Mouse (Mus musculus) brain, embryonic 18.5 days (tissue): ENCODE data around the gene Klf2.

ENCODE experiments used
- DNase-seq: peaks from one replicate; pipeline ENCODE4 v3.0.0-alpha.2; 2012; ENCODE audit warnings: low read depth, low spot score

The Klf2 gene

GRCm38 (mm10) chr8:72333429-72334143 lies 14.8 kb downstream of the Klf2 start:
- DNase-seq: no peak

- no peak for DNase-seq
These were observed 15.4 kb downstream of the Klf2 start for GRCm38 (mm10) chr8:72334144-72334641.

GRCm38 (mm10) chr8:72336273-72336672 lies 17.4 kb downstream of the Klf2 start:
- DNase-seq: no peak

GRCm38 (mm10) chr8:72337034-72337433 lies 18.2 kb downstream of the Klf2 start:
- DNase-seq: no peak

DNA sequence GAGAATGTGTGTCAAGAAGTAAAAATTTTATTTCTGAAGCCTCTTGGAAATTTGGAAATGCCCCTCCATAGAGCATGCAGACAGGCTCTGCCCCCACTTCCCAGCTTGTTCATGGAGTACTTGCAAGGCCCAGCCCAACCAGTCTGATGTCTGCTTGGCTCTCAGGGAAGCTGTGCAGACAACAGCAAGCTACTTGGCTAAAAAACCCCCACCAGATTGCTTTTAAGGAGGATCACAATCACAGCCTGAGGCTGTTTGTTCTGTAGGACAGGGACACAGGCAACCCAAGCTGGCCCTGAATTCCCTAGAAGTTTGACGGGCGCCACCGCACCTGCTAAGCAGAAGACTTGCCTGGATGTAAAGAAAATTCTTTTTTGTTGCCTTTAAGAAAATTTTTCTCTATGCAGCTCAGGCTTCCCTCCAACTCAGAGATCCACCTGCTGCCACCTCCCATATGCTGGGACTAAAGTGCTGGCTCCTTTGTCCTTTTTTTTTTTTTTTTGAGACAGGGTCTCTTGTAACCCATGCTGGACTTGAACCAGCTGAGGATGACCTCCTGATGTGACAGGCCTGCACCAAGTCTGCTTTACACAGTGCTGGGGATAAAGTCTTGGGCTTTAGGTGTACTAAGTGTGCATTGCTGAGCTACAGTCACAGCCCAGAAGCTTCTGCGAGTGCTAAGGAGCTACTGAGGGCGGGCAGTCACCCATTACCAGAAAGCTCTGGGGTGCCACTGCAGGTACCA lies 23.9 kb downstream of the Klf2 start:
- DNase-seq: no peak

DNA sequence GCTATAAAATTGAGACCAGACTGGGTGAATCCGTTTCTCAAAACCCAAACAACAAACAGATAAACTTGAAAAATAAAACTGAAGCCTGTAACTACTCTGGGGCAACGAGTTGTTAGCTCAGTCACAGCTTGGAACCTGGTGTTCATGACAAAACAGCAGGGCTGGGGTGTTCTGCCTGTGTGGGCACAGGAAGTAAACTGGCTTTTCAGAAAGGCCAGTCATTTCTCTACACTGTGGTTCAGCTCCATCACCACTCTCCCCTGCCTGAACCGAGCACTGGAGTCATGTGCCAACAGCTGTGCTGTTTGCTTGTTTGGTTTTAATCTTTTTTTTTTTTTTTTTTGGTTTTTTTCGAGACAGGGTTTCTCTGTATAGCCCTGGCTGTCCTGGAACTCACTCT lies 24.9 kb downstream of the Klf2 start:
- DNase-seq: no peak

GRCm38 (mm10) chr8:72347553-72347952 lies 28.7 kb downstream of the Klf2 start:
- DNase-seq: no peak

- DNase-seq: no peak
These were observed 29.3 kb downstream of the Klf2 start for GRCm38 (mm10) chr8:72348114-72348513.

DNA sequence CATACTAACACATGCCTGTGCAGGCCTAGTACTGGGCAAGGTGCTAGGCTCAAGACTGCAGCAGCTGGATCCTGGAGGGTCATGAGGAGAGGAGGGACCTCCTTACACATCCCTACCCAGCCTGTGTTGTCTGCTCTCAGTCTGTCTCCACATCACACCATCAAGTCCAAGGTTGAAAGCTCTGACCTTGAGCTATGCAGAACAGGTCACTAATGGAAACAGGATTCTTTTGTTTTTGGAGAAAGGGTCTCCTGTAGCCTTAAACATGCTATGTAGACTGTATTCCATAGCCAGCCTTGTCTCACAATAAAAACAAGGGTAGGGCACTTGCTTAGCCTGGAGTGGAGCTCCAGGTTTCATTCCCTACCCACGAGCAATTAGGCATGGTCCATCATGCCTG lies 30.1 kb downstream of the Klf2 start:
- no peak for DNase-seq

DNA sequence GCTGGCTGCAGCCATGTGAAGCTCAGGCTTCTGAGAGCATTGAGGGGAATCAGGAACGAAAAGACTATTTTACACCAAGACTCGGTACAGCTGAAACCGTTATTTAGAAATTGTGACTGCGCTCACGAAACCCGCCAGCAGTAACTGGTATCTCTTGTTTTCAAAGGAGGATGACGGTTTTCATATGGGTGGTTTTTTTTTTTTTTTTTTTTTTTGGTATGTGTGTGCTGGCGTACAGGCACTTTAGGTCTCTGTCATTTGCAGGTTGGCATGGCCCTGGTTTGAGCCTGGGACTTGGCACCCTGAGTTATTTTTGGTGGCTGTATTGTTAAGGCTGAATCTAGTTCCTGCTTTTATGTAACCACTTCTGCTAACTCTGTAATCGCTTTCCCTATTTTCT lies 31.0 kb downstream of the Klf2 start:
- no peak for DNase-seq

DNA sequence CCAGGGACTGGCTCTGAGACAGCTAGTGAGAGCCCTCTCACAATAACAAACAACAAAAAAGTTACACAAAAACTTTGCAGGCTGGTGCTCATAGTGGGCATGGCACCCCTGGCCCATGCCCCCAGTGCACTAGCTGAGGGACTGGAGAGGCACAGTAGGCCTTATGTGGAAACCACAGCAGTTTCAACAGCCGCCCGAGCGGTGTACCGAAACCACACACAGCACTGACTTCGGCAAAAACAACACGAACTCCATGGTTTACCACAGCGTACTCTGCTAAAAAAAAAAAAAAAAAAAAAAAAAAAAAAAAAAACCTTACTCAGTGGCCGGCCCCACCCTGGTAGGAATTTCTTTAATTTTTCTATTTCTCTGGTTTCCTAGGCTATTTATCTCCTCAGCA lies 31.9 kb downstream of the Klf2 start:
- no peak for DNase-seq

DNA sequence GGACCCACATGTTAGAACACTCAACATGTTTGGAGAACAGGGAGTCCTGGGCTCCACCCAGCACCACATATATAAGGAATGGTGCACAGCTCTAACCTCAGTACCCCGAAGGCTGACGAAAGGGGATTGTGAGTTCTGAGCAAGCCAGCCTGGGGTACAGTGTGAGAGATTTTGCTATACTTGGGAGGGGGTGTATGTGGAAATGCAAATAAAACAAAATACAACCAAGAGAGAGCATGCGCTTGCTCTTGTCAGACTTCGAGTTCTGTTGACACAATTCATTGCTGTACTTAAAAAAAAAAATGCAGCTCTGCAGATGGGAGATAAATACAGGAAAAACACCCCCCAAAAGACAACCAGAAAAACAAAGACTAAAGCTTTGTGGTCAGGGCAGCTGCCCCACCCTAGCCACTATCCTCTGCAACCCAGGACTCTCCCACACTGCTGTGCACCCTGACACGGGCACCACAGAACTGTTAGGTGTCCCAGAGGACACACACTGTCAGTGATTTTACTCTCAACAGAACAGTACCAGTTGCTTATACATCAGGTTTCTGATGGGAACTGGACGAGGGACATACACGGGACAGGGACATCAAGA lies 32.7 kb downstream of the Klf2 start:
- no peak for DNase-seq

- DNase-seq: no peak
These were observed 34.3 kb downstream of the Klf2 start for GRCm38 (mm10) chr8:72352951-72353699.

GRCm38 (mm10) chr8:72353700-72354045 lies 34.8 kb downstream of the Klf2 start:
- no peak for DNase-seq

DNA sequence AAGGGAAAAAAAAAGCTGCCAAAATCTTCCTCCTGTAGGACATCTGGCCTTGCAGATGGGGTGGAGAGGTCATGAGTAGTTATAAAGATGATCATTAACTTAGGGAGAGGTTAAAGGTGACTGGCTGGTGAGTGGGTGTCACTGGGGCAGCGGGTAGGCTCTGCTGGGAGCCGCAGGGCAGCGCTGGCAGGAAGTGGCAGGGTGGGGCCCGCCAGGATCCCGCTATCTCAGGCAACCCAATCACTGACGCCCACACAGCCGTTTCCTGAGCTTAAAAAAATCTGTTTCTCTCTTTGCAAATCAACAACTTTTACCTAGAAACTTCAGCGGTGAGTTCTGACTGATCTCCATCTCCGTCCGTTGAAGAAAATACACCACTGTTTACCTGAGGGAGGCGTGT lies 35.4 kb downstream of the Klf2 start:
- DNase-seq: no peak

DNA sequence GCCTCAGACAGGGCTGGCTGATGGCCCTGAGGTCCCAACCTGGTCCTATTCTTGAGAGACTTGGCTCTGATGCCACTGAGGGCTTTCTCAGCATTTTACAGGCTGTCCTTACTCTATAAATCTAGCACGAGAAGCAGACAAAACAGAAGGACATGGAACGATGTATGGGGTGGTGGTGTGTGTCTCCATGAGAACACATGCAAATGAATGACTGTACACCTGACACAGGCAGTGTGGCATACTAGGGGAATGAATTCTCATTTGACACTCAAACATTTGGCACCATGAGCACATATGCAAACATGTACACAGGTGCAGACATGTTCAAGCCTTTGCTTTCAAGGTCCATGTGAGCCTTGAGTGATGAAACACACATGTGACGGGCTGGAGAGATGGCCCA lies 37.8 kb downstream of the Klf2 start:
- no peak for DNase-seq

- DNase-seq: no peak
These were observed 41.3 kb downstream of the Klf2 start for GRCm38 (mm10) chr8:72360162-72360561.

GRCm38 (mm10) chr8:72362754-72363153 lies 43.9 kb downstream of the Klf2 start:
- DNase-seq: no peak

DNA sequence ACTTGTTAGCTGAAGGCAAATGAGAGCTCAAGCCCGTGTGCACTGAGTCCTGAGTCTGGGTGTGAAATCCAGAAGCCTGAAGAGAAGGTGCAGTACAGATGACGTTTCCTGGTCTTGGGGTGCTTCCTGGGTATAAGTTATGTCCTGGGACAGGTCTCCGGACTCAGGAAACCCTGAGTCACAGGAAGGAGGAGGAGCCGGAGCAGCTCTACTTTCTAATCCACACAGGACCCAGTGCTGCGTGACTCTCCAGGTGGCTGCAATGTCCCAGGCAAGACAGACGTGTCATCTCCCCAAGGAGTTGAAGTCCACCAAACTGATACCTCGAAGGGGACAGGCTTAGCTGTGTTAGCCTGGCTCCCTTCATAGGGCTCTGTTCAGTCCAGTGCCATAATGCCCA lies 44.6 kb downstream of the Klf2 start:
- no peak for DNase-seq

DNA sequence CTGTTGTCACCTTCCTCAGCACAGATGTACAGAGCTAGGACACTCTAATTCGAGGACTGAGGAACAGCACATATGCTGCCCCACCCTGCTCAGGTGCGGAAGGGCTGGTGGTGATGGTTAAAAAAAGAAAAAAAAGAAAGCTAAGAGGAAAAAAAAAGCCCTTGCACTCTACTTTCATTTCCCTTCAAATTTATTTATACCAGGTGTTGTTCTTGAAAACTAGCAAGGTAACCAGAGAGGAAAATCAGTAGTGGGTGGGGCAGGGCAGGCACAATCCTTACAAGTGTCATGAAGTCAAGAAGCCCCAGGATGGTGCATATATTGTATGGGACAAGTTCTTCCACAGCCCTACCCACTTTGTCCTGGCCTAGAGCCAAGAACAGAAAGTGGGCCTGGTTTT lies 46.2 kb downstream of the Klf2 start:
- no peak for DNase-seq

- no peak for DNase-seq
These were observed 47.0 kb downstream of the Klf2 start for GRCm38 (mm10) chr8:72365826-72366225.

- DNase-seq: no peak
These were observed 47.6 kb downstream of the Klf2 start for GRCm38 (mm10) chr8:72366435-72366834.
